Mouse (Mus musculus) MEL (cell line): Measurements from ENCODE around the gene Cenpx. TPM values are rescaled to one million over a fixed set of nuclear protein-coding genes. Genes with fewer than 3 reads are reported as not detected.

Experiments
- DNase-seq: peaks from one replicate; pipeline ENCODE4 v3.0.0; 2011; ENCODE audit warnings: low read depth, low spot score
- H3K27ac ChIP-seq: 2 replicates; pipeline ENCODE4 v1.5.1; 2012; ENCODE audit warnings: low read depth, mild to moderate bottlenecking, control low read depth, low read length, moderate library complexity; ENCODE audit not compliant: control insufficient read depth
- H3K27me3 ChIP-seq, 2 experiments: fragments of 150-350 bp in 1 of 2; sonication (generic) in 1 of 2; 2 replicates each; pipeline ENCODE4 v1.6.1; 2012; ENCODE audit warnings: low read length in 2 of 2, mild to moderate bottlenecking in 2 of 2, improper control_type of control experiment in 1 of 2, moderate library complexity in 1 of 2; ENCODE audit not compliant: insufficient read depth in 2 of 2, control insufficient read depth in 1 of 2
- H3K36me3 ChIP-seq, 2 experiments: 2 replicates each; pipeline ENCODE4 v1.6.1; 2012 to 2014; ENCODE audit warnings: low read length in 2 of 2, improper control_type of control experiment in 1 of 2, inconsistent platforms in 1 of 2, mild to moderate bottlenecking in 1 of 2; ENCODE audit not compliant: insufficient read depth in 2 of 2, control insufficient read depth in 1 of 2
- H3K4me1 ChIP-seq, 2 experiments: fragments of 150-350 bp in 1 of 2; sonication (generic) in 1 of 2; 2 replicates each; pipeline ENCODE4 v1.6.1; 2012; ENCODE audit warnings: low read length in 2 of 2, improper control_type of control experiment in 1 of 2, mild to moderate bottlenecking in 1 of 2; ENCODE audit not compliant: insufficient read depth in 2 of 2, control insufficient read depth in 1 of 2
- H3K4me3 ChIP-seq, 2 experiments: fragments of 150-350 bp in 1 of 2; sonication (generic) in 1 of 2; 2 replicates each; pipeline ENCODE4 v1.5.1; 2012; ENCODE audit warnings: low read depth in 2 of 2, low read length in 2 of 2, mild to moderate bottlenecking in 2 of 2, moderate library complexity in 2 of 2, control low read depth in 1 of 2, improper control_type of control experiment in 1 of 2; ENCODE audit not compliant: control insufficient read depth in 1 of 2, insufficient read depth in 1 of 2
- H3K79me2 ChIP-seq: 2 replicates; pipeline ENCODE4 v1.6.1; 2012; ENCODE audit warnings: mild to moderate bottlenecking, low read length, moderate library complexity; ENCODE audit not compliant: control insufficient read depth, poor library complexity, insufficient read depth
- H3K9ac ChIP-seq: 2 replicates; pipeline ENCODE4 v1.6.1; 2012; ENCODE audit warnings: low read depth, mild to moderate bottlenecking, control low read depth, low read length, moderate library complexity; ENCODE audit not compliant: control insufficient read depth, poor library complexity, severe bottlenecking
- H3K9me3 ChIP-seq: fragments of 150-350 bp; sonication (generic); replicated peaks from 2 replicates; pipeline ENCODE4 v1.6.1; 2012; ENCODE audit warnings: mild to moderate bottlenecking, low read length, improper control_type of control experiment, moderate library complexity; ENCODE audit not compliant: insufficient read depth
- BHLHE40 ChIP-seq: IDR thresholded peaks from 2 replicates; pipeline ENCODE4 v1.6.1; 2012; ENCODE audit warnings: low read depth, mild to moderate bottlenecking, inconsistent platforms, low read length, improper control_type of control experiment, borderline replicate concordance
- CHD1 ChIP-seq: IDR thresholded peaks from 2 replicates; pipeline ENCODE4 v1.6.1; 2012; ENCODE audit warnings: low read depth, mild to moderate bottlenecking, inconsistent platforms, low read length, improper control_type of control experiment
- CTCF ChIP-seq, 3 experiments: IDR thresholded peaks in 2 of 3; conservative IDR thresholded peaks in 1 of 3; 2 replicates each; pipeline ENCODE4 v1.5.1; 2011 to 2012; ENCODE audit warnings: low read length in 3 of 3, low read depth in 2 of 3, mild to moderate bottlenecking in 2 of 3, improper control_type of control experiment in 1 of 3, inconsistent platforms in 1 of 3, mixed read lengths in 1 of 3, moderate library complexity in 1 of 3; ENCODE audit not compliant: control insufficient read depth in 1 of 3, insufficient read depth in 1 of 3, poor library complexity in 1 of 3, severe bottlenecking in 1 of 3
- E2F4 ChIP-seq: IDR thresholded peaks from 2 replicates; pipeline ENCODE4 v1.6.1; 2011; ENCODE audit warnings: low read depth, low read length, improper control_type of control experiment, borderline replicate concordance
- ETS1 ChIP-seq: IDR thresholded peaks from 2 replicates; pipeline ENCODE4 v1.6.1; 2012; ENCODE audit warnings: low read depth, mild to moderate bottlenecking, inconsistent platforms, low read length, improper control_type of control experiment, moderate library complexity
- GATA1 ChIP-seq: IDR thresholded peaks from 2 replicates; pipeline ENCODE4 v1.6.1; 2011; ENCODE audit warnings: low read depth, low read length, improper control_type of control experiment
- MAX ChIP-seq: IDR thresholded peaks from 2 replicates; pipeline ENCODE4 v1.6.1; 2011; ENCODE audit warnings: low read length, improper control_type of control experiment
- MYB ChIP-seq: IDR thresholded peaks from 2 replicates; pipeline ENCODE4 v1.6.1; 2011; ENCODE audit warnings: mild to moderate bottlenecking, low read depth, low read length, improper control_type of control experiment
- MYC ChIP-seq: IDR thresholded peaks from 2 replicates; pipeline ENCODE4 v1.6.1; 2011; ENCODE audit warnings: low read depth, mild to moderate bottlenecking, low read length, improper control_type of control experiment, moderate library complexity
- NRF1 ChIP-seq: IDR thresholded peaks from 2 replicates; pipeline ENCODE4 v1.6.1; 2014; ENCODE audit warnings: low read depth, mild to moderate bottlenecking, inconsistent platforms, low read length, improper control_type of control experiment, moderate library complexity; ENCODE audit not compliant: poor library complexity, insufficient read depth, severe bottlenecking
- POLR2AphosphoS2 ChIP-seq: IDR thresholded peaks from 2 replicates; pipeline ENCODE4 v1.6.1; 2011; ENCODE audit warnings: low read length, improper control_type of control experiment
- RAD21 ChIP-seq: IDR thresholded peaks from 2 replicates; pipeline ENCODE4 v1.6.1; 2011; ENCODE audit warnings: mild to moderate bottlenecking, low read depth, low read length, improper control_type of control experiment
- SMC3 ChIP-seq: IDR thresholded peaks from 2 replicates; pipeline ENCODE4 v1.6.1; 2011; ENCODE audit warnings: low read depth, low read length, improper control_type of control experiment
- TCF12 ChIP-seq: IDR thresholded peaks from 2 replicates; pipeline ENCODE4 v1.6.1; 2014; ENCODE audit warnings: low read depth, mild to moderate bottlenecking, inconsistent platforms, low read length, improper control_type of control experiment, moderate library complexity
- UBTF ChIP-seq: IDR thresholded peaks from 2 replicates; pipeline ENCODE4 v1.6.1; 2012; ENCODE audit warnings: low read depth, mild to moderate bottlenecking, inconsistent platforms, low read length, improper control_type of control experiment, moderate library complexity, borderline replicate concordance; ENCODE audit not compliant: insufficient read depth
- USF1 ChIP-seq: IDR thresholded peaks from 2 replicates; pipeline ENCODE4 v1.6.1; 2014; ENCODE audit warnings: low read depth, mild to moderate bottlenecking, inconsistent platforms, low read length, improper control_type of control experiment, moderate library complexity
- ZNF384 ChIP-seq: IDR thresholded peaks from 2 replicates; pipeline ENCODE4 v1.6.1; 2012; ENCODE audit warnings: low read depth, mild to moderate bottlenecking, inconsistent platforms, low read length, improper control_type of control experiment
- polyA plus RNA-seq, 2 experiments: library from polyadenylated mRNA; stranded (reverse) in 1 of 2; unstranded in 1 of 2; fragments of >175 nt in 1 of 2; fragments of >200 nt in 1 of 2; gene quantifications; 2 replicates each; pipeline versions ENCODE4 v1.2.1 to v1.2.4; 2012; ENCODE audit warnings: low replicate concordance in 2 of 2, low read depth in 1 of 2; ENCODE audit not compliant: insufficient read length in 2 of 2, insufficient read depth in 1 of 2, missing spikeins in 1 of 2
- total RNA-seq: library from RNA; depleted of rRNA; stranded (reverse); fragments of 300-350 nt; gene quantifications from 2 replicates; pipeline ENCODE4 v1.2.3, GENCODE M21; 2012

Cenpx gene
- total and polyA plus RNA-seq, 3 experiments, result 141 to 206 TPM; not detected in 1

GRCm38 (mm10) chr11:120672687-120673593 is 40.6 kb downstream of the Cenpx start, which contains the start of gene Aspscr1 (continued):
- TF ChIP-seq NRF1 (0 out of 2 replicates have a peak, but pooled peaks have one; percentile 30), USF1 (peak; percentile 99), UBTF (no peak), SMC3 (no peak; the same call in 1 of the 2 replicates), E2F4 (peak; percentile 63; the same call in 1 of the 2 replicates), CHD1 (no peak), MYB (no peak), MAX (peak; percentile 96), POLR2AphosphoS2 (peak; percentile 78), ETS1 (peak; percentile 58; the same call in 1 of the 2 replicates), TCF12 (peak; percentile 67), MYC (peak; percentile 95), GATA1 (no peak), BHLHE40 (peak; percentile 96), RAD21 (no peak)

- H3K4me1 ChIP-seq, result no peaks in the 10 kb centered on the region
- no peak overlapping the region for H3K9ac ChIP-seq
- TF ChIP-seq ZNF384 (no peak), CTCF (IDR thresholded peaks at IDR 0.05 in 2 of 3, conservative IDR thresholded peaks at IDR 0.05 in 1 of 3; ENCODE audit: control insufficient read depth in 1 of 3, insufficient read depth in 1 of 3, low read depth in 2 of 3, low read length in 3 of 3, poor library complexity in 1 of 3, severe bottlenecking in 1 of 3) (no peak), MYB (no peak), USF1 (0 out of 2 replicates have a peak, but pooled peaks have one; percentile 11)
- no peaks in the 10 kb centered on the region for H3K9me3 ChIP-seq
- no peak overlapping the region for H3K27ac ChIP-seq
- H3K4me3 ChIP-seq, result no peak overlapping the region
- no peak for DNase-seq
- no peaks in the 10 kb centered on the region for H3K79me2 ChIP-seq
- no peaks in the 10 kb centered on the region for H3K36me3 ChIP-seq
- H3K27me3 ChIP-seq, result peaks cover 0 to 2% of the 10 kb centered on the region in 2 experiments; a peak in 2 of 4 replicates
Observed at GRCm38 (mm10) chr11:120666617-120667016, 46.9 kb downstream of the Cenpx start.
